Mouse (Mus musculus): ENCODE data around the gene Tbc1d2. TPM values are rescaled to one million over a fixed set of nuclear protein-coding genes. Genes with fewer than 3 reads are reported as not detected.
A peak's percentile ranks its signal among the peaks of the same experiment; 100 is the strongest.
"Not testable (repeated sequence)": the region's sequence is repeated elsewhere in the genome, so short reads cannot be mapped to it uniquely, and the experiment has no call there.

Gene Tbc1d2
- polyA plus RNA-seq, 1 experiment, result 3.0 TPM

- DNase-seq (ENCODE audit: extremely low spot score in 1 of 2, low spot score in 1 of 2), result no peak
These were observed 6.9 kb downstream of the Tbc1d2 start for GRCm38 (mm10) chr4:46642924-46643675.

GRCm38 (mm10) chr4:46641283-46641682 is 8.7 kb downstream of the Tbc1d2 start:
- DNase-seq (ENCODE audit: extremely low spot score in 1 of 2, low spot score in 1 of 2), result no peak

- no peak for DNase-seq (ENCODE audit: extremely low spot score in 1 of 2, low spot score in 1 of 2)
These were observed 10.1 kb downstream of the Tbc1d2 start for GRCm38 (mm10) chr4:46639866-46640265.

- not testable (repeated sequence) for DNase-seq (ENCODE audit: extremely low spot score in 1 of 2, low spot score in 1 of 2)
These were observed 12.8 kb downstream of the Tbc1d2 start for GRCm38 (mm10) chr4:46637250-46637649.

GRCm38 (mm10) chr4:46635702-46636430 is 14.1 kb downstream of the Tbc1d2 start:
- DNase-seq (ENCODE audit: extremely low spot score in 1 of 2, low spot score in 1 of 2), result no peak

- DNase-seq (ENCODE audit: extremely low spot score in 1 of 2, low spot score in 1 of 2), result no peak
These were observed 15.1 kb downstream of the Tbc1d2 start for GRCm38 (mm10) chr4:46634881-46635280.

GRCm38 (mm10) chr4:46633565-46633964 is 16.4 kb downstream of the Tbc1d2 start:
- DNase-seq (ENCODE audit: extremely low spot score in 1 of 2, low spot score in 1 of 2), result not testable (repeated sequence)

- no peak for DNase-seq (ENCODE audit: extremely low spot score in 1 of 2, low spot score in 1 of 2)
These were observed 17.5 kb downstream of the Tbc1d2 start for GRCm38 (mm10) chr4:46632465-46632864.

GRCm38 (mm10) chr4:46630390-46630789 is 19.6 kb downstream of the Tbc1d2 start:
- no peak for DNase-seq (ENCODE audit: extremely low spot score in 1 of 2, low spot score in 1 of 2)

- DNase-seq (ENCODE audit: extremely low spot score in 1 of 2, low spot score in 1 of 2), result no peak
These were observed 21.1 kb downstream of the Tbc1d2 start for GRCm38 (mm10) chr4:46628873-46629272.

- no peak for DNase-seq (ENCODE audit: extremely low spot score in 1 of 2, low spot score in 1 of 2)
These were observed 21.9 kb downstream of the Tbc1d2 start for GRCm38 (mm10) chr4:46628081-46628480.

GRCm38 (mm10) chr4:46625101-46625500 is 24.9 kb downstream of the Tbc1d2 start:
- no peak for DNase-seq (ENCODE audit: extremely low spot score in 1 of 2, low spot score in 1 of 2)

- no peak for DNase-seq (ENCODE audit: extremely low spot score in 1 of 2, low spot score in 1 of 2)
These were observed 27.0 kb downstream of the Tbc1d2 start for GRCm38 (mm10) chr4:46623007-46623406.

GRCm38 (mm10) chr4:46620946-46621345 is 29.1 kb downstream of the Tbc1d2 start:
- DNase-seq (ENCODE audit: extremely low spot score in 1 of 2, low spot score in 1 of 2), result no peak

- DNase-seq (ENCODE audit: extremely low spot score in 1 of 2, low spot score in 1 of 2), result no peak
These were observed 29.7 kb downstream of the Tbc1d2 start for GRCm38 (mm10) chr4:46620330-46620729.

- no peak for DNase-seq (ENCODE audit: extremely low spot score in 1 of 2, low spot score in 1 of 2)
These were observed 31.7 kb downstream of the Tbc1d2 start for GRCm38 (mm10) chr4:46618196-46618817.

- no peak for DNase-seq (ENCODE audit: extremely low spot score in 1 of 2, low spot score in 1 of 2)
These were observed 32.6 kb downstream of the Tbc1d2 start for GRCm38 (mm10) chr4:46617408-46617807.

- DNase-seq (ENCODE audit: extremely low spot score in 1 of 2, low spot score in 1 of 2), result no peak
These were observed 35.4 kb downstream of the Tbc1d2 start for GRCm38 (mm10) chr4:46614641-46615040.

GRCm38 (mm10) chr4:46613618-46614017 is 36.4 kb downstream of the Tbc1d2 start:
- DNase-seq (ENCODE audit: extremely low spot score in 1 of 2, low spot score in 1 of 2), result no peak

GRCm38 (mm10) chr4:46611181-46611580 is 38.8 kb downstream of the Tbc1d2 start:
- DNase-seq (ENCODE audit: extremely low spot score in 1 of 2, low spot score in 1 of 2), result peak; percentile 80 to 96

- no peak for DNase-seq (ENCODE audit: extremely low spot score in 1 of 2, low spot score in 1 of 2)
These were observed 42.4 kb downstream of the Tbc1d2 start for GRCm38 (mm10) chr4:46607601-46608000.

Measured in frontal cortex, adult 2 months (tissue).